Mouse (Mus musculus): ENCODE results near the gene Klkb1.

GRCm38 (mm10) chr8:45262851-45263250, 31.8 kb downstream of the Klkb1 start:
- TF ChIP-seq EP300 (IDR thresholded peaks at IDR 0.05; ENCODE audit: low read depth in 1 of 2, low read length in 2 of 2) (no peak), CTCF (IDR thresholded peaks at IDR 0.05 in 2 of 3, conservative IDR thresholded peaks at IDR 0.05 in 1 of 3; ENCODE audit: control insufficient read depth in 1 of 3, insufficient read depth in 1 of 3, low read depth in 2 of 3, low read length in 3 of 3, poor library complexity in 1 of 3, severe bottlenecking in 1 of 3) (no peak), RCOR1 (IDR thresholded peaks at IDR 0.05; ENCODE audit: low read depth, low read length) (no peak), TCF12 (IDR thresholded peaks at IDR 0.05; ENCODE audit: low read depth, low read length) (no peak), MAFK (IDR thresholded peaks at IDR 0.05; ENCODE audit: borderline replicate concordance, low read depth, low read length) (no peak), ETS1 (IDR thresholded peaks at IDR 0.05; ENCODE audit: low read depth, low read length) (no peak), POLR2A (IDR thresholded peaks at IDR 0.05; ENCODE audit: control insufficient read depth in 1 of 2, insufficient read depth in 1 of 2, low read depth in 1 of 2, low read length in 2 of 2, poor library complexity in 1 of 2) (no peak), ELF1 (IDR thresholded peaks at IDR 0.05; ENCODE audit: low read depth, low read length) (no peak), GABPA (IDR thresholded peaks at IDR 0.05; ENCODE audit: low read depth, low read length) (no peak), UBTF (IDR thresholded peaks at IDR 0.05; ENCODE audit: borderline replicate concordance, insufficient read depth, low read depth, low read length) (no peak), GATA1 (IDR thresholded peaks at IDR 0.05; ENCODE audit: low read depth, low read length) (no peak), TBP (IDR thresholded peaks at IDR 0.05; ENCODE audit: low read depth, low read length) (no peak), E2F4 (IDR thresholded peaks at IDR 0.05; ENCODE audit: borderline replicate concordance, low read depth, low read length) (no peak), USF1 (IDR thresholded peaks at IDR 0.05; ENCODE audit: low read depth, low read length) (no peak)
